Mouse (Mus musculus): ENCODE results near the gene Fyco1.

Fyco1 gene

DNA sequence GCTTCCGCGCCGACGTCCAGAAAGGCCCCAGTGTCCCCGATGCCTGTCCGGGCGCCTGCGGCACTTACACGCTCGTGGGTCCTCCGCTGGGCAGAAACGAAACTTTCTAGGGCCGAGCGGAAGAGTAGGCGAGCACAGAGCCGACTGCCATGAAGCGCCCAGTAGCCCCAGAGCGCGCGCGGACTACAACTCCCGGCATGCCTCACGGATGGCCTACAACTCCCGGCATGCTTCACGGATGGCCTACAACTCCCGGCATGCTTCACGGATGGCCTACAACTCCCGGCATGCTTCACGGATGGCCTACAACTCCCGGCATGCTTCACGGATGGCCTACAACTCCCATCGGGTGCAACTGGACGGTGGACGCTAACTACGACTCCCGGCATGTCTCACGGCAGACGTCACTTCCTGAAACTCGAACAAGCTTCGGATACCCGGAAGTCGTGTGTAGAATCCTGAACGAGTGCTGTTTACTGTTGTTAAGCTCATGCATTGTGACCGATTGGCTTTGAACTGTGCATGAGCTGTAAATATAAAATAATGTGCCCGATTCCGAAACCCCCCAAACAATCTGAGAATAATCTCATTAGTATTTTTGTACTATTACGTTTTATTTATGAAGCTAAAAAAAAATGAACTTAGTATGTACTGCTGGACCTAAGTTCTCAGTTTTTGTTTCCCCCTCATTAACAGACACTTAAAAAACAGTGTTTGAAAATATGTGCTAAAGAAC, at the start of gene Fyco1:
TSS of gene Fyco1 (minus strand) at position 187 of the 736 bp plus-strand sequence.
- peak; percentile 94 for DNase-seq

DNA sequence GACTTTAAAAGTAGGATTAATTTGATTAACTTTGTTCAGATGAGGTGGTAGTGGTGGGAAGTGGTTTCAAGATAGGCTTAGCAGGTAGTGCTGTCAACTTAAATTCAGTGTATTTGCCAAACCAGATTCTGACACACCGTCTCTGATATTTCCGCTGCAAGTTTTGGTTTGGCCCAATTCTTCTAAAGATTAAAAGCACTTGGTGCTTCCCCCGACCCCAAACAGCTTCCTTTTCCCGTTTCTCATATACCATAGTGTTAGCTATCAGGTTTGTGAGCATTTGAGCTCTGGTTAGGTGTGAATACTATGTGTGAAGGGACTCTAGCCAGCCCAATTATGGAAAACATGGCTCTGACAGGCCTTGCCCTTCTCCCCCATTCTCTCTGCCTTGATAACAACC, 20.4 kb upstream of the Fyco1 start:
- peak; percentile 24 to 39 for DNase-seq

DNA sequence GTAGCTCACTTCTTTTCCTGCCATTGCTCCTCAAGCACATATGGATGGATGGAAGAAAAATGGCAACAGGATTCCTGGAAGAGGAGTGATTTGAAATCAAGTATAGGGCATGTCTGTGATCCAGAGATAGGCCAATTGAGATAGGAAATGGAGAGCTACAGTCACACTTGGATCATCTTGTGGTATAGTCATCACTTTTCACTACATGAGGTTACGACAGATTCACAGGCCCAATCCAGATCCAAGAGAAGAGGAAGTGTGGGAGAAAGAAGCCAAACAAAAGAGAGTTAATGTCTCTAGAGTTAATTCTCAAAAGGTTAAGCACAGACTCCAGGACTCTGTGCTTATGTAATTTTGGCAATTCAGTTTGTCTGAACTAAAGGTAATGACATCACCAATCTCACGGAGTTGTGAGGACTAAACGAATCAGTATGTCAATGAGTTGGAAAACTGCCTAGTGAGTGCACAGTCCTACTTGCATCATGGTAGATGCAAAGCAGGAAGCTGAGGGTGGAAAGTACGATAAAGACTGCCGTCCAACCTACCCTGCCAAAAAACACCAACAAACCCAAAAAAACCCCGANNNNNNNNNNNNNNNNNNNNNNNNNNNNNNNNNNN, 17.6 kb upstream of the Fyco1 start:
- DNase-seq, result no peak

DNA sequence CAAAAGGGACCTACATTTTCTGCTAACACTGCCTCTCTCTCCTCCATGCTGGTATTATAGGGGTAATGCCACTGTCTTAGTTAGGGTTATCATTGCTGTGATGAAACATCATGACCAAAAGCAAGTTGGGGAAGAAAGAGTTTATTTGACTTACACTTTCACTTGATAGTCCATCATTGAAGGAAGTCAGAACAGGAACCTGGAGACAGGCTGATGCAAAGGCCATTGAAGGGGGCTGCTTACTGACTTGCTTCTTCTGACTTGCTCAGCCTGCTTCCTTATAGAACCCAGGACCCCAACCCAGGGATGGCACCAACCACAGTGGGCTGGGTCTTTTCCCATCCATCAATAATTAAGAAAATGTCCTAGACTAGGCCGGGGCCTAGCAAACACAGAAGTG, 11.9 kb upstream of the Fyco1 start:
- DNase-seq, result no peak

DNA sequence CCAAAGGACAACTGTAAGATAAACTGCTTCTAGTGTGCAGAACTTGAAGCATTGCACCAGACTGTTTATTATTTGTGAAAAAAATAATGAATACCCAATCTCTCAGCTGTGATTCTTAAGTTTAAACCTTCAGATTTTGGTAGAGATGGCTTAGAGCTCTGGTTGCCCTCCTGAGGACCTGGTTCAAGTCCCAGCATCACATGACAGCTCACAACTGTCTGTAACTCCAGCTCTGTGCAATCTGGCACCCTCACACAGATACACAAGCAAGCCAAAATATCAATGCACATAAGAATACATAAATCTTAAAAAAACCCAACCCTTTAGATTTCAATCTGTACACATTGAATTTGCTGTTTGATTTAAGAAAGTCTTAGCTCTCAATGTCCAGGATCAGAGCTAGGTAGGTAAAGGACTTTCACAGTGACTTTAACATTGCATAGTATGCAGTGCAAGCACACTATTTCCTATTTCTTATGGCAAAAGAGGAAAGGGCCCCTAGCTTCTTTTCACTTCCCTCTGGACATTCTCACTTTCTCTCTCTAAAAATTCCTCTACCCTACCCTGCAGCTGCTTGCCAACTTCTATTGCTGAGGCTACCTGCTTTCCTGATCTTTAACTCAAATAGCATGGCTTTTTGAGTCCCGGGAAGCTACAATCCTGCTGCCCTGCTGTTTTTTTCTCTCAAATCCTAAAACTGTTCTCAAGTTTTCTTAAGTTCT, 11.4 kb upstream of the Fyco1 start:
- peak in 1 of 2 experiments; percentile 4 for DNase-seq

DNA sequence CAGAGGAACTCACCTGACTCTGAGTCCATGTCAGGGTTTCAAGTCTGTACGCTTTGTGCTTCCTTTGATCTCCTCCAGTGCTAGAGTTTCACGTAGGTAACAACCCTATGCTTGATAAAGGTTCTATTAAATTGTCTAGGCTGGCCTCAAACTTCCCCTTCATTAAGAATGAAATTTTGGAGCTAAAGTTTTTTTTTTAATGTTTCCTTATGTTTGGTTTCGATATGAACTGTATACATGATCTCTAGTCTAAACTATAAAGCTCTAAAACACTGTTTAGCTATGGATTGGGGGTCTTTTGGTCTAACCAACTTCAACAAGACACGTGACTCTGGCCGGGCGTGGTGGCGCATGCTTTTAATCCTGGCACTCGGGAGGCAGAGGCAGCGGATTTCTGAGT, 10.2 kb upstream of the Fyco1 start, which contains the start of gene Xcr1:
TSS of gene Xcr1 (minus strand) at position 101 of the 400 bp plus-strand sequence.
- no peak for DNase-seq

DNA sequence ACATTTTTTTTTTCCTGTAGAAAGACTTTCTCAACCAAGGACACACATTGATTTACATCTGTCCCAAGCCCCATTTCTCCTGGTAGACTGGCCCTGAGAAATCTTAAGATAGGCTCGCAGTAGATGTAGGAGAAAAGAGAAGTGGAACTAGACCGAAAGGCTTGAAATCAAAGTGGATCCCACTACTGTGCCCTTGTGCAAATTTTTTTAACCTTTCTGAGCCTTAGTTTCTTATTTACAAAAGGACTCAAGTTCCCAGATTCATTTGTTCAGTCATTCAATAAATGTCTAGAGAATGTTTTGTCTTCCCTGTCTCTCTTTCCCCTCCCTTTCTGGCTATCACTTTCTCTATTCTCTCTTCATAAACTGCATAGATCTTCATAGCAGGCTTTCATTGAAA, 5.1 kb upstream of the Fyco1 start:
- no peak for DNase-seq

DNA sequence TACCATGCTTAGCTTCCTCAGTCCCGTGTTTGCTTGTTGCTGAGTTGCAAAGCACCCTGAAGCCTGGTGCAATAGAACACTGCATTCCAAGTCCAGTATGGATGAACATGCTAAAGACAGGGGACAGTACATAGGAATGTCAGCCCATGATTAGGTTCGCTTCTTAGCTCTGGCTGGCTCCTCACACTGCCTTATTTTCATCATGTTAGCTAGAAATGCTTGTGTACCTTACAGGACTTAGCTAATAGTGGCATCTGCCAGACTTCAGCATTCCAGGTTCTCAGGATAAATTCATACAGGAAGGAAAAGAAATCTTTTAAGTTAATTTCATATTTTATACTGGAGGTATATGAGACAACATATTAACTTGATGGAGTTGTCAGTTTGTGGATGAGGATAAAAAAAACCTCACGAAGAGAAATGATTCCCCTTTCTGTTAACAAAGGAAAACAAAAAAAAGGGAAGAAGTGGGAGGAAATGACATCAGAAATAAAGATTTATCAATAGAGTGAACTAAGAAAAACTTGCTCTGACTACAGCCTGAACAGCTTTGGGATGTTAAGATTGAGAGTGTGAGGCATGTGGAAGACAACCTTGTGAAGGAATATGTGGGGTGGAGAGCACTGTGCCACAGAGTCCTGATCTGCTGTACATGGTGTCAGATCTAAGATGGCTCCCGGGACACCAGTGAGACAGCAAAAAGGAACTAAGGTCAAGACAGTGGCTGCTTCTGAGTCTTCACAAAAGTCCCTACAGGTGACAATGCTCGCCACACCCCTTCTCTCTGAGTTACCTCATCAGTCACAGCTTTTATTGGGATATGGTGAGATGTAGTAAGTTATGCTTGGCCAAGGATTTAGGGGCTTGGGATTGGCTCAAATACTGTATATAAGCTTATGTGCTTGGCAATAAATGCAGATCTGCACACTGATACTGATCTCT, 1.0 kb upstream of the Fyco1 start:
- DNase-seq, result peak; percentile 5 to 32

DNA sequence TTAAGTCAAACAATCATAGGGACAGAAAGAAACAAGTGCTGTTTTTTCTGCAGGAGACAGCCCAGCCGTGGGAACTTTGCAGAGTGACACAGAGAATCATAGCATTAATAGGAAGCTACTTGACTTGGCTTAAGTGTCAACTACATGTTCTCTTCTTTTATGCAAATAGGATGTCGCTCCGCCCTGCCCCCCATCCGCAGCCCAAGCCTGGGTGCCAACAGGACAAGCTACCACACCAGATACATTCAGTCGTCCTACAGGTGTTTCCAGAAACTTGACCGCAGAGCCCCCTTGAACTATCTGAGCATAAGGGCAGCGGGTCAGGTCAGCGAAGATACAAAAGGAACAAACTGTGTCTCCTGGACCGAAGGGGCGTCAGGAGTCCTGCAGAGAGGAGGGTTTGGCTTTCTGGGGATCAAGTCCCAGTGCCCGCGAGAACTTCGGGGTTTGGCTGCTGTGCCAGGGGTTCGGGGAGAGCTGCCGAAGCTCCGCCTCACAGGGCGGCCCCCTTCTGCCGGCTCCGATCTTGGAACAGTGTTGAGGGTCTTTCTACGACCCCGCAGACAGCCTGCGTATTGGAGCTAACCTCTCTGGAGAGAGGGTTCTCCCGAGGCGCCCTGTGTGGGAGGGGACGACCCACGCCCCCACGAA, 512 bp downstream of the Fyco1 start:
- DNase-seq, result peak; percentile 90 to 94

DNA sequence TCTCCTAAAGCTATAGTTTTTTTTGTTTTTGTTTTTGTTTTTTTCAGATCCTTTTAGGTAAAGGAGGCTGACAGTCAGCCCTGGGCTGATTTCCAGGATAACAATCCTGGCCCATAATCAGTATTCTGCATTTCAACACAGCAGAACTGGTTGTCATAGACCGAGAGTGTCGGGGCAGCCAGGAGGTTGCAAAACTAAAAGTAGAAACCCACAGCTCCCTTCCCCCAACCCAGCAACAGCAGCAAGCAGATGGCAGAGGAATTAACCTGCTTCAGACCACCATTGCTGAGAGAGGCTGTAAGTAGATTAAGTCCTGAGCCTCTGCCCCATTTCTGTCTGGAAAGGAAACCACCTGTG, 1.0 kb downstream of the Fyco1 start:
- DNase-seq, result no peak

DNA sequence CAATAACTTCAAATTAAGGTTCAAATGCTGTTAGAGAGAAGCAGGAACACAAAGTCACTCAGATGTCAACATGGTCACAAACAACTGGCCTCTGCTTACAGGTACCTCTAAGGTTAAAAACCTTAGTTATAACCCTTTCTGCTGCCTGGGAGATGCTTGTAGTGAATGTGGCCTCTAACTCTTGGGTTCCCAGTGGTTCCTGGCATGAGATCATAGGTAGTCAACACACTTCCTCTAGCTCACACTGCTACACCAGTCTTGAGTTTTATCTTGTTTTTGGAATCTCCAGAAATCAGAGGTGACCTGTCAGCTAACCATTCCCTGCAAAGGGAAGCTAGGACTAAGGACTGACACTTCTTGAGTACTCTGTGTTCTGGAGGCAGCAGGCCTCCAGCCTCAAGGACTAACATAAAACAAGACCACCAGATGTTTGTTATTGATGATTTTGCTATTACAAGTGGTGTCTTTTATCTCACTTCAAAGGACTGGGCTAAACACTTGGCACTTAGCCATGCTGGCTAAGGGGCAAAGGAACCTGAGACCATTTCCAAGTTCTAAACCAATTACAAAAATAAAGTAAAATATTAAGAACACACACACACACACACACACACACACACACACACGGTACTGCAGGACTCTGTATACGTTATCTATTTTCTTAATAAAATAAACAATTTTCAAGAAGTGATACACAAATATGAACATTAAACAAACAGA, 1.6 kb downstream of the Fyco1 start:
- peak in 1 of 2 experiments; percentile 5 for DNase-seq

DNA sequence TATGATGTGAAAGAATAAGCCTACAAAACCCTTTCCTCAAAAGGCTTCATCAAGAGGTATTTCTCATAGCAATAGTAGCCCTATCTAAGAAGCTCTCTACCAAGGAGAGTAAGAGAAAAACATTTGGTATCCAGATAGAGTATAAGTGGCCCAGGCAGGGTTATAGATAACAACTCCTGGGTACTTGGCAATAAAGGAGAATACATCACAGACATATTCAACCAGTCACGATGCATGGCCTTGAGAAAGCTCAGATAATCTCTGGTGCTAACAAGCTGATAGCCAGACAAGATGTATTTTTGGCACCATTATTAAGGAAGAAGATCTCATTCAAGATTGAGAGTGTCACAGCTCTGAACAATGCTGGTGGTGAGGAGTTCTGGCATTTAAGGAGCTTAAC, 5.2 kb downstream of the Fyco1 start:
- DNase-seq, result no peak

DNA sequence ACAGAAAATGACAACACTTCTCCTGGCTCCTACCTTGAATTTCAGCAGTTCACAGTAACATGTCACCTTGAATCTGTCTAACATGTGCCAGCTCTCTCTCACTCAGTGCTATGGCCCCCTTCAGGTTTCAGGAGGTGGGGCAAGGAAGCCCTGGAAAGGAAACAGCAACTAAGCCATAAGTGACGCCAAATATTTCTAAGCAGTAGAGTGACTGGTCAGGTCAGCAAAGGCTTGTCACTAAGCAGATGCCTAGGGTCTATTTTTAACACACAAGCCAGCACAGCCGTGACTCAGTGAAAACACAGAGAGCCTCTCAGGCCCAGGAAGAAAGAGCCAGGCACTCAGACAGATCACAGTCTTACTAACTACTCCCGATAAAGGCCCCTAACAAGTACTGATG, 6.6 kb downstream of the Fyco1 start:
- peak; percentile 24 to 39 for DNase-seq

DNA sequence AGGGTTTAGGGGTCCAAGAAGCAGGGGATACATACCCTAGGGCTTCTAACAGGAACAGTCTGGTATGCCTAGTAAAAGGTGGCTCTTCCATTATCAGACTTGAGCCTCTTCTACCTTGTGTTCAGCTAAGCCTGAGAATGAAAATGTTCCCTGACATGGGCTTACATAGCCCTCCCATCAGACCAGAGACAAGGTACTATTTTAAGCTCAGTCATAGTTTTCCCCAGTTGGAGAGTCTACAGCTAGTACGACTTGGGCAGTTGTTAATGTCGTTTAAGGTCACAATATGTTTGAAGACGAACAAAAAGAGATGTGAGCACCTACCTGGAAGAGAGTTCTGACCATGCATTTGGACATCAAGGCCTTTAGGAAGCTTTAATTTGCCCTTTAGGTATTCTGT, 7.2 kb downstream of the Fyco1 start:
- DNase-seq, result no peak

DNA sequence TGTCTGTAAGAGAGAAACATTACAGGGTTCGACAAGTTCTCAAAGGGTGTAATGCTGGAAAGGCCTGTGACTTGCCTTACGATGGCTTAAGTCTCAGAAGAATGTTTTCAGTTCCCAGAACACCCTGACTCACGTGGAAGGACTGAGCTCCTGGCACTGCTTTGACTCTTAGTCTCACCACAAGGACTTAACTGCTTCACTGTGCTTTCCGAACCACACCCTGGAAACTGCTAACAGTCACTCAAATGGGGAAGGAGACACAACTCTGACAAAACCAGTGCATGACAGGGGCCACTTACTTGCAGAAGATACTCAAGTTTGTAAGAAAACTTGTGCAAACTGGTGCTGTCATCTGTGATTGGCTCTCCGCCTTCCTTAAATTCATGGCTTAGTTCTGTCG, 11.5 kb downstream of the Fyco1 start:
- no peak for DNase-seq

DNA sequence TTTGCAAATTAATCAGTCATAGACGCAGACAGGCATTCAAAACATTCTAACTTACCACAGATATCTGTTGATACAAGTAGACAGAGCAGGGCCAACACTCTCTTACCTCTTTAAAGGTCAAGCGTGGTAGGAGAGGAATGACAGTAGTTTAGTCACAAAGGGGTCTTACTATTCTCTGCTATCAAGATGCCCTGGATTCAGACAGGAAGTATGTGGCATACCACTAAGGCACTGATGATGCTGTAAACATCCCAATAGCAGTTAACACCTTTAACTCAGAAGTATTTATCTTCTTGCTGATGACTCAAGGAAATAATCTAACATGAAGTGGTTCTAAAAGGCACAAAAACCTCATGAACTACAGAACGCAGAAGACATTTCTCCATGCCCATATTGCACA, 15.8 kb downstream of the Fyco1 start:
- no peak for DNase-seq

DNA sequence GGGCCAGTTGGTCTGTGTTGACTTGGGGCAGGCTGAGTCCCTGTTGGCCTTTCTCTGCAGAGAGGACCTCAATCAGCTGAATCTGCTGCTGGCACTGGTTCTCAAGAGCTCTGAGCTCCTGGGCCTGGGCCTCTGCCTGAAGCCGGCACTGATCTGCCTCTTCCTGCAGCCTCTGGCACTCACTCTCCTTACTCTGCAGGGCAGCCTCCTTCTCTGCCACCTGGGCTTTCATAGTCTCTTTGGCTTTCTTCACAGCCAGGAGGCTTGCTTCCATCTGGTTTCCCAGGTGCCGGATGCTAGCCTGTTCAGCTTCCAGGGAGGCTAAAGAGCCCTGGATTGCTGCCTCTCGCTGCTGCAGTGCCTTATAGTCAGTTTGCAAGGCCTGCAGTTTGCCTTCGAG, 22.8 kb downstream of the Fyco1 start:
- DNase-seq, result no peak

DNA sequence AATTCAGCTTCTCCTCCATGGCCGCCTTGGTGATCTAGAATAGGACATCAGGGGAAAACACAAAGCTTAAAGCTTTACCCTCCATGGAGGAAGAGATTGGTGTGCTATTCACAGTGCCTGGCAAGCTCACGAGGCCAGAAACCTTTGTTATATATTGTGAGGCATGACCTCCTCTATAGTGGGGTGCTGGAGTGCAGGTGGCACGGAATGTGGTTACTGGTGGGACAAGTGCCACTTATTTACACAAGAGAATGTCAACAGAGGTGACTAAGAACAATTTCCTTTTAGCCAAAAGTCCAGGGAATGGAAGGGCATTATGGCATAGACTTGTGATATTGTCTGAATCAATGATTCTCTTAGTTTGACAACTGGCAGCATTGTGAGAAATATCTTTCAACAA, 25.1 kb downstream of the Fyco1 start:
- DNase-seq, result no peak

DNA sequence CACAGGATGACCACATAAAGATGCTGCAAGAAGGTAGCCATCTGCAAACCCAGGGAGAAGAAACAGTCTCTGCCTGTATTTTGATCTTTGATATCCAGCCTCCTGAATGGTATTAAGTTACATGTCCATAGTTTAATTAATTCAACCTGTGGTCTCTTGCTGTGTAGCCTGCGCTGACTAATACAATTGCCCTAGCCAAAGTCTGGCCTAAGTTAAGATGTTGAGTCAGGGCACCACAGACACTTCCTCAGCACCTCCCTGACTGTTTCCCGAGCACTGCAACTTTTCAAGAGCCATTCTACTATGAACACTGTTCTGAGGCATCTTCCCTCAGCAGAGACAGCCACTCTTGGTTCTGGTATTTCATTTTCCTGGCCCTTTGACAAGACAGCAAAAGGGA, 33.1 kb downstream of the Fyco1 start:
- no peak for DNase-seq

DNA sequence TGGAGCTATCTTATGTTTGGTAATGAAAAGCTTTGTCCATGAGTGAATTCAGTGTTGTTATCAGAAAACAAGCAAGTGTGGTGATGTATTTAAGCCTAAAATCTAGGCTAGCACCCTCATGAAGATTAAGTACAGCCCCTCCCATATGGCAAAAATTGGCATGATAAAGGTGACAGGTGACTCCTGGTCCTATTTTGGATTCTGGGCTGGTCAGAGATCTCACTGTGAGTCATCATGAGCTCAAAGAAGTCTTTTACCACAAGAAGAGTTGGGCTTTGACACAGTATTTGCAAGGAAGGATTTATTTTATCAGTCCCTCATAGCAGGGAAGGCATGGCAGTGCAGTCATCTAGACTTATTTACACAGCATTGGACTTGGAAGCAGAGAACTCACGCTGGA, 35.7 kb downstream of the Fyco1 start:
- no peak for DNase-seq

DNA sequence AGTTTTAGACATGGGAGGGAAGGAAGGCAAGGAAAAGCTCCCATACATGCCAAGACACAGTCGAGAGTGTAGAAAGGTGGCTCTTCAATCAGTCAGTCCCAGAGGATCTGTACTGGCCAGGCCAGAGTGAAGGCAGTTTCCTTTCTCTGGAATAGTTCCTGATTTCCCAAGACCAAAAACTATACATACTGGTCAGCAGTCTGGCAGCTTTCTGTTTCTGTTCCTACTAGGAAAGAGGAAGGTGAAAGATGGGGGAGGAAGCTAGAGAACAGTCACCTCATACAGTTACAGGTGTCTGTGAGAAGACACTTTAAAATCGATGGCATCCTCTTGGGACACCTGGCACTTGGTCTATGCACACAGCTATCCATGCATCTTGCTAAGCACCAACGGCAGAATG, 36.3 kb downstream of the Fyco1 start:
- no peak for DNase-seq

DNA sequence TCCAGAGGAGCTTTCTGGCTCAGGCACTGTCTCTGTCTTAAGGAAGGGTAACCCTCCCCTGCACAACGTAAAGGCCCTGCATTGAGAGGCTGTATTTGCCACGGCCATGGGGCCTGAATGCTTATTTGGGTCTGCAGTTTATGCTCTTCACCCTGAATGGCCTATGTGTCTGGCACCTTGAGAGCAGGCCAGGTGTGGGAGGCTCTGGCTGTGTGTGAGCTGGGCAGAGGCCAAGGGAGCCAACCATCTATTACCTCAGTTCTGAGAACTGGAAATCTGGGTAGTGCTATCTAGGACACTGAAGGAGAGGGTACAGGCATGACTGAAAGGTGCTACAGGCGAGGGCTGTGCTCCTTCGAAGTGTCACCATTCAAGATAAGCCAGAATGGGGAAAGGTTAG, 36.9 kb downstream of the Fyco1 start:
- no peak for DNase-seq

Measured in B cell, adult 2 months (primary cell).